Mouse (Mus musculus) stomach, embryonic 15.5 days (tissue): Measurements from ENCODE around the gene Dpysl4. TPM values are rescaled to one million over a fixed set of nuclear protein-coding genes. Genes with fewer than 3 reads are reported as not detected.

Experiments used
- polyA plus RNA-seq: library from polyadenylated mRNA; unstranded; fragments of >200 nt; fragmentation: Nextera tagmentation; extraction: Ambion mirVana; gene quantifications from 2 replicates; pipeline ENCODE4 v1.2.1, GENCODE M21; 2015

Dpysl4 gene
- polyA plus RNA-seq, 1 experiment from 2014 or later: 14.3 TPM

Other genes starting within 250 kb of the Dpysl4 start
- 33.1 and 37.0 TPM in 2 replicates for gene Ppp2r2d, start 239.9 kb upstream of the Dpysl4 start, polyA plus RNA-seq
- 12.6 and 13.7 TPM in 2 replicates for gene Mapk1ip1, start 239.7 kb upstream of the Dpysl4 start, polyA plus RNA-seq
- 127 and 140 TPM in 2 replicates for gene Bnip3, start 176.5 kb upstream of the Dpysl4 start, polyA plus RNA-seq
- 0.14 and 0.23 TPM in 2 replicates for gene Jakmip3, start 145.3 kb upstream of the Dpysl4 start, polyA plus RNA-seq
- gene Lrrc27, start 127.0 kb downstream of the Dpysl4 start, polyA plus RNA-seq: 2.9 and 5.0 TPM in 2 replicates
- gene Stk32c, start 127.3 kb downstream of the Dpysl4 start, polyA plus RNA-seq: 0.21 and 0.23 TPM in 2 replicates
- gene Pwwp2b, start 162.5 kb downstream of the Dpysl4 start, polyA plus RNA-seq: 17.1 and 18.5 TPM in 2 replicates